Mouse (Mus musculus): ENCODE results near the gene Cmtm2a.
"Not testable (repeated sequence)": the region's sequence is repeated elsewhere in the genome, so short reads cannot be mapped to it uniquely, and the experiment has no call there.

Cmtm2a gene

DNA sequence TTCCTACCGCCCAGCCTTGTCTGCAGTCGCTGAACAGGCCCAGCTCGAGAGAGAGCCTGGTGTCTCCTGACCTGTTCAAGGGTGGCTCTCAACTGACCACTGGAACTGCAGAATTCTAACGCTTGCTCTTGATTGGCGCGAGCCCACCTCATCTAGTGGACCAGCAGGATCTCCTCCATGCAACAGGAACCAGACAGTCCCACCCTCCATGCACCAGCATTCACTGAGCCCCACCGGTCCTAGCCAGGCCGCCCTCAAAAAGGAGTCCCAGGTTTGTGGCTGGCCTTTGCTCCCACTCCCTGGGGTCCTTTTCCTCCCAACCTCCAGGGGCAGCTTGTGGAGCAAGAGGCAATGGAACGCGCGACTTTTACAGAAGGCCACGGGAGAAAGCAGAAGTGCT is at the start of gene Cmtm2a:
Gene Cmtm2a, minus strand, starts transcription at position 101 of the 400 bp plus-strand sequence.
- not testable (repeated sequence) for DNase-seq

- DNase-seq = no peak
Observed at GRCm38 (mm10) chr8:104342426-104342825, 49.4 kb upstream of the Cmtm2a start.

DNA sequence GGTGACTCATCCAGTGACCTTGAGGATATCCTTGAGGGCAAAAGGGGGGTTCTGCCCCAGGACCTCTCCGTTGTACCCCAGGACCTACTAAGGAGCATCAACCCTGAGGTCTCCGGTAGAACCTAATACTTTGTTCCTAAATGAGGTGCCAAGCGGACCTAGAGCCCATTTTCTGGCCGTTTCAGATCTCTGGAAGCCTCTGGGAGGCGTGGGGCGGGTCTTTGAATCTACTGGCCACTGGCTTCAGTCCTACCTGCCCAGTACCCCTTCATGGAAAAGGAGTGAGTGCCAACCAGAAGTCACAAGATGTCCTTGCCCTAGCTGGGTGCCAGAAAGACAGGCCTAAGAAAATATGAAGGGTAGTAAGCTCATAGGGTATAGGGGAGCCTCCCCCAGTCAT is 48.7 kb upstream of the Cmtm2a start:
- DNase-seq = no peak

DNA sequence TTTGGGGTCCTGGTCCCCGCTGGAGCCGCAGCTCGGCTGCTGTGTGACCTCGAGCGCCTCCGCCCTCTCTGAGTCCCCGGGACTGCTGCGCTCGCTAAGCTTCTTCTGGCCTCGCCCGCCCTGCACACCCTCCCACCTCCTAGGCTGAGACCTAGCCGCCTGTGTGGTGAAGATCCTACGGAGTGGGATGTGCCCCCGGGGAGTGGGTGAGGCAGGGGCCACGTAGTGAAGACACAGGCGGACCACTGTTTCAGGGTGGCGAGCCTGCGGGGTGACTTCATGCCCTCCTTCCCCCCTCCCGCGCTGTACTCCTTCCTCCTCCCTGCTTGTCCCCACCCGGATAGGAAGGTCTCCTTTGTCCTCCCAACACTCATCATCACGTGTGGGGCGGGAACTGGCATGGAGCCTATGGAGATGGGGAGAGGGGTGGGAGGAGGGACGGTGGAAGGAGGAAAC is 48.2 kb upstream of the Cmtm2a start:
- DNase-seq = peak; percentile 44 to 54

DNA sequence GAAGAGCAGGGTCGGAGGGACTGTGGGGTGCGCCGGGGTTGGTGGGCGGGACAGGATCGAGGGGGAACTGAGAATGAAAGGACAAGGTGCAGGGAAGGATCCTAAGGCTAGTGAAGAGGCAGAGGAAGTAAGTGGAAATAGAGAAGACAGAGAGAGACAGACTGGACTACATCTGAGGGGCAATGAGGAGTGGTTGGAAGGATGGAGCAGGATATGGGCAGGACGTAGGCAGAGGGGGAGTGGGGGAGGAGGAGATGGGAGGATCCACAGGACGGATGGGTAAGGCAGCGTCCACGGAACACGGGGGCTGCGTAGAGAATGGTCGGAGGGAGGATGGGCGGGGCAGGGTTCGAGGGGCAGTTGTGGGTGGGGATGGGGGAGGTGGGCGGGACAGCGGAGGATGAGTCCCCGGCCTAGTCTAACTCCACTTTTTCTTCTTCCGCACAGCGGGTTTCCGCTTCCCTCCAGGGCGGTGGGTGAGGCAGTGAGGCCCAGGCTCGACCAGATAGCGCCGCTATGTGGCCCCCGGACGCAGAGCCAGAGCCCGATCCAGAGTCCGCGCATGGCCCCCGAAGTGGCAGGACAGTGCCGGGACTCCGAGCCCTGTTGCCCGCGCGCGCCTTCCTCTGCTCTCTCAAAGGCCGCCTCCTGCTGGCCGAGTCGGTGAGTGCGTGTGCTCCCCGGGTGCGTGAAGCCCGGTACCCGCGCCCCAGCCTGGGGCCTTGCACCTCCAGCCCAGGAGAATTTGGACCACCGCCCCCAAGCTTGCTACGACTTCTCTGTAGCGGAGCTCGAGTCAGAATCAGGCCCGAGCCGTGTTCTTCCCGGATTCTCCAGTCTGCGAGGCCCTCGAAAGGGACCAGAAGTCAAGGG is 47.5 kb upstream of the Cmtm2a start:
- DNase-seq = peak; percentile 45 to 61

- no peak for DNase-seq
Observed at GRCm38 (mm10) chr8:104339983-104340232, 46.9 kb upstream of the Cmtm2a start.

- no peak for DNase-seq
Observed at GRCm38 (mm10) chr8:104339229-104339982, 46.4 kb upstream of the Cmtm2a start, which contains the start of gene Cmtm3. Gene Cmtm3, plus strand, starts transcription at chr8:104339410.

- no peak for DNase-seq
Observed at GRCm38 (mm10) chr8:104337890-104338289, 44.9 kb upstream of the Cmtm2a start.

DNA sequence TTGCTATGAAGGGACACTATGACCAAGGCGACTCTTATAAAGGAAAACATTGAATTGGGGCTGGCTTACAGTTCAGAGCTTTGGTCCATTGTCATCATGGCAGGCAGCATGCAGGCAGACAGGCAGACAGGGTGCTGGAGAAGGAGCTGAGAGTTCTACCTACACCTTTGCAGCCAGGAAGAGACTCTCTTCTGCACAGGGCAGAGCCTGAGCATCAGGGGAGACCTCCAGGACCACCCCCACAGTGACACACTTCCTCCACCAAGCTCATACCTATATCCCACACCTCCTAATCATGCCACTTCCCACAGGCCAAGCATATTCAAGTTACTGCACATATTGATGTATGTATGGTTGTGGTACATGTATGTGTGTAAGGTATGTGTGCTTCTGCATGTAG is 43.8 kb upstream of the Cmtm2a start:
- DNase-seq = no peak

- DNase-seq = no peak
Observed at GRCm38 (mm10) chr8:104334196-104334595, 41.2 kb upstream of the Cmtm2a start.

- DNase-seq = no peak
Observed at GRCm38 (mm10) chr8:104333786-104334185, 40.8 kb upstream of the Cmtm2a start.

GRCm38 (mm10) chr8:104332665-104333631 is 40.0 kb upstream of the Cmtm2a start:
- no peak for DNase-seq

- not testable (repeated sequence) for DNase-seq
Observed at GRCm38 (mm10) chr8:104321930-104322329, 28.9 kb upstream of the Cmtm2a start, which contains the start of gene Cmtm2b. Gene Cmtm2b, plus strand, starts transcription at chr8:104322230.

DNA sequence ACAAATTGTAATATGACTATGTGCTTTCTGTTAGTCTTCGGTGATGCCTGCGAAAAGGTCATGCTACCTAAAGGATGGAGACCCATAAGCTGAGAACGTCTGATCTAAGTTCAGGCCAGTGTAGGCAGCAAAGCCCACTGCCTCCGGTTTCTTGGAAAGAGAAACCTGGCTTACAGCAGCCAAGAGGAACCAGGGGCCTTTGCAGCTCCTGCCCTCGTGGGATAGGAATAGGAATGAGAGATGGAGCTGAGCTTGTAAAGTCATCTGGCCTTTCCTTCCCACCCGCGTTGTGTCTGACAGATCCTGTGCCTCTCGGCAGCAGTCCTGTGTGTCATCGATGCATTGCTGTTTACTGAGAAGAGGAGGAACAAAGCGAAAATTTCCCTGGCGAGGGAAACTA is 28.3 kb upstream of the Cmtm2a start, which contains the start of gene Gm11020:
Gene Gm11020, plus strand, starts transcription at position 301 of the 400 bp plus-strand sequence.
- not testable (repeated sequence) for DNase-seq

- peak in 1 of 2 experiments; percentile 14 for DNase-seq
Observed at GRCm38 (mm10) chr8:104313311-104313710, 20.3 kb upstream of the Cmtm2a start.

DNA sequence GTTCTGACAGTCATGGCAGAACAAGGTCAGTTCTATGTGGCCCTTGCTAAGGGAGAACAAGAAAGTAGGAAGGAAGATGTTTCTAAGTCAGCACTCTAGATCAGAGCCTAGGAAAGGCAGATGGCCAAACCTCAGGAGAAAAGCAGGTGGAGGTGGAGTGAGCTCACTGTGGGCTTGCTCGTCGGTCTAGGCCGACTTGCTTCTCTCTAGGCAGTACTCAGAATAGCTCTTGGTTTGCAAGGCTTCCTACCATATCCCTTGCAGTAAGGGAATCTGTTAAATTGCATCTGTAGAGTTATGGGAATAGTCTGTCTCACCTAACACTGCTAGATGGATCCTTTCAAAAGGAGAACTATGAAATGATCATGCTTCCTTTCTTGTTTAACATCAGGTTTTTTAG is 19.0 kb upstream of the Cmtm2a start:
- DNase-seq = not testable (repeated sequence)

GRCm38 (mm10) chr8:104309441-104310155 is 16.6 kb upstream of the Cmtm2a start, which contains the start of the genes Gm45711 and Cmtm1:
Gene Gm45711, minus strand, starts transcription at chr8:104310081.
Gene Cmtm1, minus strand, starts transcription at chr8:104310145.
- DNase-seq = peak in 1 of 2 experiments; percentile 4

DNA sequence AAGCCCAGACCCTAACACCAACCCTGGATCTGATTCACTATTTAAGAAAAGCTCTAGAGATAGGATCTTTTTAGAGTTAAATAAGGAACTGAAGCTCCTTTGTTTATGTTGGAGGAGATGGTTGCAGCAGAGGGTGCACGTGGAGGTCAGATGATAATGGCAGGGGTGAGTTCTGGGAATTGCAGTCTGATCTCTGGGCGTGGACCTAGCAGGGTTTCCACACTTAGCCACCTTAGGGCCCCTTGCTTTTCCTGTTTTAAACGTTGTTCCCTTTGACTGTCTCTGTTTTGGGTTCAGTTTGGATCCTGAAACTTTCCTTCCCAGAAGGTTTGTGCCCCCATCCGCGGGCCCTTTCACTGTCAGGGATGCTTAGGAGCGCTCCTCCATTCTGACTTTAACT is 15.4 kb upstream of the Cmtm2a start:
- DNase-seq = not testable (repeated sequence)

DNA sequence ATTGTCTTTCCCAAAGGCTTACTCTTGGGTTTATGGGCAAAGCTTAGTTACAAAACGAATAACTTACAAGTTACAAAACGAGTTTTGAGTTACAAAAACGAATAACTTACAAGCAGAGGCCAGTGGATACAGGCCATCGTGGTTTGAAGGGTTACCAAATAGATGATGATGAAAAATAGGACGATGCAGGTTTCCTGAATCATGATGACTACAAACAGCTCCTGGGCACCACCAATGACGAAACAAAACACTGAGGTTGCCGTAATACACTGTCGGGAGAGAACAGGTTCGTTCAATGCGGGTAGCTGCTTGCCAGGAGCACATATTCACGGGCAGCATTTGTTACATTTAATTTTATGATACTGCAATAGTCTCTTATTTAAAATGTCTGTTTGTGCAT is 12.0 kb upstream of the Cmtm2a start:
- DNase-seq = no peak

DNA sequence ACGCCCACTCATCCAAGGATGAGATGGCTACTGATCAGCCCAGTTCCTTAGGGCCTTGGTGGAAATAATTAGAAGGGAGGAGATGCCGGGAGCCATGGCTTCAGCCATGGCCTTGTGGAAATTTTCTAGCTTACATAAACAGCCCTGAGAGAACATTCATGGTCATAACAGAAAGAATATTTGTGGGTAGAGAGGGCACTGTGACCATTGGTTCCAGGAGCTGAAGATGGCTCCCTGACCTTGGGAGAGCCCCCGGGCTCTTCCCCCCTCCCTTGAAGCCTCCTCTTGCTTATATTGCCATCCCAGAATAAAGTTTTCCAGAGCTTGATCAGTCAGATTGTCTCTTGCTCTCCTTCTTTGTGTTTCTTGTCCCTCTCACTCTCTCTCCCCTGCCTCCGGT is 9.6 kb upstream of the Cmtm2a start:
- not testable (repeated sequence) for DNase-seq

DNA sequence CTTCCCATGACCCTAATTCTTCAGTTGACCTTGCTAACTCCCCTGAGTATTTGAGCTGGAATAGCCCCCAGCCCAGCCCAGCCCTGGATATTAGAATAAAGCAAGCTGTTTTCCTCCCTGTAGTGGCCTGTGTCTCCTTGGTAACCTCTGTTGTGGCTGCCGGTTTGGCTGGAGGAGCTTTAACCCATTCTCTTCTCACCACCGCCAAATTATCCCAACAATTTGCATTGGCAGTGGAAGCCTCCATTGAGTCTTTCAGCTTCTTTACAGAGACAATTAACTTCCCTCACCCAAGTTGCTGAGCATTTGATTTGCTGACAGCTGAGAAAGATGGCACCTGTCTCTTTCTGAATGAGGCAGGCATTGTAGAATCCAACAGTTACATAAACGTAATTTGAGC is 8.6 kb upstream of the Cmtm2a start:
- not testable (repeated sequence) for DNase-seq

DNA sequence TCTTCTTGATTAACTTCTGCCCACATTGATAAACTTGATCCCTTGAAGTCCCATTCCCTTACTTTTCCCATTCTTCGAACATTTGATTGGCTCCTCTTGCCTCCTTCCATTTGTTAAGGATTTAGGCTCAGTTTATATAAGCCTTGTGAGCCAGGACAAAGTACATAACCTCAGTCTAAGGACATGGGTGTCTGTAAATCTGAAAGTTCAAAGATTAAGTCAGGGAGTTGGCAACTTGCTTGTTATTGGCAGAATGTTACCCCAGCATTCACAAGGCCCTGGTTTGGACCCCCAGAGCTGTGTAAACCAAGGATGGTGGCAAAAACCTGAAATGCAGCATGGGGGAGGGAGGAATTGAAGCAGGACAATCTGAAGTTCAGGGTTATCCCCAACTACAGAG is 1.4 kb upstream of the Cmtm2a start:
- DNase-seq = peak; percentile 13 to 52
